Mouse (Mus musculus): ENCODE measurements at regions not wholly inside any gene's neighbourhood (a gene's known extent, or its start where the extent isn't known, plus 50 kb on each side); places are given as distances from the start of the nearest gene placed in this dataset.

DNA sequence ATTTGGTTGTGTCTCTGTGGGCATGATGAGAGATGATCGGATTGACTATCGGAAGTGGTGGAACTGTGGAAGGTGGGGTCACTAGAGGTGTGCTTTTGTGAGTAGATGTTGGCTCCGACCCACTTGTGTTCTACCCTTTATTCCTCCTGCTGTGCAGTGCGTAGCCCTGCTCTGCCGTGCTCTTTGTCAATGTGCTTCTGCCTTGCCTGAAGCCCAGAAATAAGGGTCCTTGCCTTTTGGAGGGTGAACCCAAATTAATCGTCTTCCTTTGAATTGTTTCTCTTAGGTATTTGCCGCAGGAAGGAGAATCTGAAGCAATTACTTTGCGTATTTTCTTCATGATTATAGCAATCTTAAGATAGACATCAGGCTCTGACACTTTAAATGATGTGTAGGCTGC is 421.6 kb upstream of the Zfp507 start:
- no peak overlapping the region for H3K9ac ChIP-seq (ENCODE audit: control insufficient read depth, low read depth, low read length, poor library complexity, severe bottlenecking)
- no peak overlapping the region for H3K4me3 ChIP-seq (ENCODE audit: control insufficient read depth in 1 of 2, insufficient read depth in 1 of 2, low read depth in 2 of 2, low read length in 2 of 2)
- no peaks in the 10 kb centered on the region for H3K9me3 ChIP-seq (replicated peaks; ENCODE audit: insufficient read depth, low read length)
- H3K36me3 ChIP-seq (ENCODE audit: control insufficient read depth in 1 of 2, insufficient read depth in 2 of 2, low read length in 2 of 2) = no peaks in the 10 kb centered on the region
- DNase-seq (ENCODE audit: low read depth, low spot score) = no peak
- no peaks in the 10 kb centered on the region for H3K4me1 ChIP-seq (ENCODE audit: control insufficient read depth in 1 of 2, insufficient read depth in 2 of 2, low read length in 2 of 2)
- TF ChIP-seq ETS1 (IDR thresholded peaks at IDR 0.05; ENCODE audit: low read depth, low read length) (no peak), HCFC1 (IDR thresholded peaks at IDR 0.05; ENCODE audit: low read depth, low read length) (no peak), EP300 (IDR thresholded peaks at IDR 0.05; ENCODE audit: low read depth in 1 of 2, low read length in 2 of 2) (no peak), MYC (IDR thresholded peaks at IDR 0.05; ENCODE audit: low read depth, low read length) (no peak), TBP (IDR thresholded peaks at IDR 0.05; ENCODE audit: low read depth, low read length) (no peak), ZNF384 (IDR thresholded peaks at IDR 0.05; ENCODE audit: low read depth, low read length) (no peak), GABPA (IDR thresholded peaks at IDR 0.05; ENCODE audit: low read depth, low read length) (no peak), E2F4 (IDR thresholded peaks at IDR 0.05; ENCODE audit: borderline replicate concordance, low read depth, low read length) (no peak)
- no peaks in the 10 kb centered on the region for H3K79me2 ChIP-seq (ENCODE audit: control insufficient read depth, insufficient read depth, low read length, poor library complexity)
- no peaks in the 10 kb centered on the region for H3K27me3 ChIP-seq (ENCODE audit: control insufficient read depth in 1 of 2, insufficient read depth in 2 of 2, low read length in 2 of 2)
- H3K27ac ChIP-seq (ENCODE audit: control insufficient read depth, low read depth, low read length) = no peak overlapping the region

DNA sequence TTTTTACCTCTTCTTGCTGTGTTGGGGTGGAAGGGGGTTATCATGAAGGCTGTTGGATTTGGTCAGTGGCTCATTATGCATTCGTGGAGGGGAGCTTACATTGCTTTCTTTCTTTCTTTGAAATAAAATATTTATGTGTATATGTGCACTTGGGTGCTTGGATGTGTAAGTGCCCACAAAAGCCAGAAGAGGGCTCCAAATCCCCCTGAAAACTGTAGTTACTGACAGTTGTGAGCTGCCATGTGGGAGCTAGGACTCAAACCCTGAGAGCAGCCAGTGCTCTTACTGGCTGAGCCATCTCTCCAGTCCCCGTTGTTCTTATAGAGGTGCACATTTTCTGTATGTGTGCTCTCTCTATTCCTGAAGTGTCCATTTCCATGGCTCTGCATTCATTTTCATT is 415.6 kb upstream of the Zfp507 start:
- TF ChIP-seq NELFE (IDR thresholded peaks at IDR 0.05; ENCODE audit: low read depth, low read length) (no peak), USF1 (IDR thresholded peaks at IDR 0.05; ENCODE audit: low read depth, low read length) (no peak), HCFC1 (IDR thresholded peaks at IDR 0.05; ENCODE audit: low read depth, low read length) (no peak)
- no peak overlapping the region for H3K4me3 ChIP-seq (ENCODE audit: control insufficient read depth in 1 of 2, insufficient read depth in 1 of 2, low read depth in 2 of 2, low read length in 2 of 2)
- H3K27me3 ChIP-seq (ENCODE audit: control insufficient read depth in 1 of 2, insufficient read depth in 2 of 2, low read length in 2 of 2) = no peaks in the 10 kb centered on the region
- no peak for DNase-seq (ENCODE audit: low read depth, low spot score)
- H3K36me3 ChIP-seq (ENCODE audit: control insufficient read depth in 1 of 2, insufficient read depth in 2 of 2, low read length in 2 of 2) = no peaks in the 10 kb centered on the region
- no peaks in the 10 kb centered on the region for H3K9me3 ChIP-seq (replicated peaks; ENCODE audit: insufficient read depth, low read length)
- H3K9ac ChIP-seq (ENCODE audit: control insufficient read depth, low read depth, low read length, poor library complexity, severe bottlenecking) = no peak overlapping the region
- H3K4me1 ChIP-seq (ENCODE audit: control insufficient read depth in 1 of 2, insufficient read depth in 2 of 2, low read length in 2 of 2) = no peaks in the 10 kb centered on the region
- H3K27ac ChIP-seq (ENCODE audit: control insufficient read depth, low read depth, low read length) = no peak overlapping the region
- no peaks in the 10 kb centered on the region for H3K79me2 ChIP-seq (ENCODE audit: control insufficient read depth, insufficient read depth, low read length, poor library complexity)

DNA sequence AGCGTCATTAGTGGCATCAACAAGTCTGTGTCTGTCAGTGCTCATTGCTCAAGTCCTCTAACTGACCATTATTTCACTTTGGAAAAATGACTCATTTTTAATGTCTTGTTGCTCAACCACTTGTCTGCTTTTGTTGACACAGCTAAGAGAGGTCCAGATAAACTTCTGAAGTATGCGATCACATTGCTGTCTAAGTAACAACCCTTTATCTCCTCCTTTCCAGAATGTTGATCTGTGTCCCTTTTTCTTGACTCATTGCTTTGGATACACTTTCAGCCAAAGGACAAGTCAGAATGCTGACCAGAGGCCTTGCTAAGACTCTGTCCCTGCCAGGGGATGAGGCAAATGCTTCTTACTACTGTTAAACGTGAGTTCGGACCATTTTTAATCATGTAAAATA is 407.2 kb upstream of the Zfp507 start:
- Histone ChIP-seq H3K27ac (ENCODE audit: control insufficient read depth, low read depth, low read length) (no peak overlapping the region), H3K4me3 (ENCODE audit: control insufficient read depth in 1 of 2, insufficient read depth in 1 of 2, low read depth in 2 of 2, low read length in 2 of 2) (no peak overlapping the region), H3K4me1 (ENCODE audit: control insufficient read depth in 1 of 2, insufficient read depth in 2 of 2, low read length in 2 of 2) (no peaks in the 10 kb centered on the region), H3K36me3 (ENCODE audit: control insufficient read depth in 1 of 2, insufficient read depth in 2 of 2, low read length in 2 of 2) (no peaks in the 10 kb centered on the region), H3K79me2 (ENCODE audit: control insufficient read depth, insufficient read depth, low read length, poor library complexity) (no peaks in the 10 kb centered on the region), H3K27me3 (ENCODE audit: control insufficient read depth in 1 of 2, insufficient read depth in 2 of 2, low read length in 2 of 2) (no peaks in the 10 kb centered on the region), H3K9ac (ENCODE audit: control insufficient read depth, low read depth, low read length, poor library complexity, severe bottlenecking) (no peak overlapping the region), H3K9me3 (replicated peaks; ENCODE audit: insufficient read depth, low read length) (no peaks in the 10 kb centered on the region)
- TF ChIP-seq SIN3A (IDR thresholded peaks at IDR 0.05; ENCODE audit: low read length) (no peak), MAX (IDR thresholded peaks at IDR 0.05; ENCODE audit: low read length) (no peak), TBP (IDR thresholded peaks at IDR 0.05; ENCODE audit: low read depth, low read length) (no peak), RCOR1 (IDR thresholded peaks at IDR 0.05; ENCODE audit: low read depth, low read length) (no peak), GABPA (IDR thresholded peaks at IDR 0.05; ENCODE audit: low read depth, low read length) (no peak), MYC (IDR thresholded peaks at IDR 0.05; ENCODE audit: low read depth, low read length) (no peak), ELF1 (IDR thresholded peaks at IDR 0.05; ENCODE audit: low read depth, low read length) (no peak), MEF2A (IDR thresholded peaks at IDR 0.05; ENCODE audit: extremely low read depth, insufficient replicate concordance, low read depth, low read length, poor library complexity, severe bottlenecking) (no peak), E2F4 (IDR thresholded peaks at IDR 0.05; ENCODE audit: borderline replicate concordance, low read depth, low read length) (no peak), RAD21 (IDR thresholded peaks at IDR 0.05; ENCODE audit: low read depth, low read length) (no peak), POLR2AphosphoS5 (IDR thresholded peaks at IDR 0.05; ENCODE audit: borderline replicate concordance, low read depth, low read length) (no peak), MXI1 (IDR thresholded peaks at IDR 0.05; ENCODE audit: low read depth, low read length) (no peak), ZNF384 (IDR thresholded peaks at IDR 0.05; ENCODE audit: low read depth, low read length) (no peak), NELFE (IDR thresholded peaks at IDR 0.05; ENCODE audit: low read depth, low read length) (no peak), MAFK (IDR thresholded peaks at IDR 0.05; ENCODE audit: borderline replicate concordance, low read depth, low read length) (no peak), USF1 (IDR thresholded peaks at IDR 0.05; ENCODE audit: low read depth, low read length) (no peak)
- no peak for DNase-seq (ENCODE audit: low read depth, low spot score)
